Mouse (Mus musculus) lung, adult 2 months (tissue): Measurements from ENCODE around the gene Wiz.

ENCODE experiments used
- CTCF ChIP-seq: fragments of 200-500 bp; IDR thresholded peaks from 2 replicates; pipeline ENCODE4 v1.5.1; 2011; ENCODE audit warnings: mild to moderate bottlenecking, low read length, control low read depth; ENCODE audit not compliant: insufficient read depth
- POLR2A ChIP-seq: fragments of 200-500 bp; IDR thresholded peaks from 2 replicates; pipeline ENCODE4 v1.6.1; 2011; ENCODE audit warnings: low read depth, mild to moderate bottlenecking, control low read depth, low read length, borderline replicate concordance; ENCODE audit errors: extremely low read depth

DNA sequence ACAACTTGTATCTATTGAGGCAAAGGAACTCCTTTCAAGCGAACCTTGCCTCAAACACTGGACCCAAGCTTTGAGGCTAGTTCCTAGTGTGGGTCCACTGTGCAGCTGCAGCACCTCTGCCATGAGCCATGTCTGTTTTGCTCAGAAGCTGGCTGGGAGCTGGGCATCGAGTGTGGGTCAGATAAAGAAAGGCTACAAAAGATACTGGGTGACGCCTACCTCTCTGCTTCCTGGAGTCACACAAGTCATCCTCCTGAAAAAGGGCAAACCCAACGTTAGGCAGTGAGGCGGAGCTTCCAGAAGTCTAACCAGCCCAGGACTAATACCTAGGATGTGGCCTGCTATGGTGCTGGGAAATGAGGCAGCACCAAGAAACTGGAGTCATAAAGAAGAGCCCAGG is 75.3 kb downstream of the Wiz start:
- no peak for TF ChIP-seq POLR2A
- no peak for TF ChIP-seq CTCF
